In genomic region chr15:93397826-93398698, GRCm38 (mm10) we compare ENCODE assay signal across 7 mouse cellular contexts. TPM values are rescaled to one million over a fixed set of nuclear protein-coding genes. Genes with fewer than 3 reads are reported as not detected.
DNase-seq lines count a peak whose midpoint lies in the region; ATAC-seq lines count a peak whose summit lies in the region.

Zcrb1 (minus strand) TSS chr15:93398334.
Pphln1 (plus strand) TSS chr15:93398350.

- H3K27ac ChIP-seq in embryonic facial prominence, embryonic 10.5 days (replicated peaks): peak within 1 kb of the TSS; percentile 96
- H3K27ac ChIP-seq in limb, embryonic 11.5 days (replicated peaks; ENCODE audit: low read depth, low read length): peak within 1 kb of the TSS; percentile 58
- peak within 1 kb of the TSS; percentile 92 for H3K27ac ChIP-seq in midbrain, embryonic 14.5 days (replicated peaks; ENCODE audit: low read depth, low read length)

- peak; percentile 93 for DNase-seq in adrenal gland, postnatal 10 days
- peak; percentile 91 for DNase-seq in embryonic facial prominence, embryonic 10.5 days (ENCODE audit: low spot score)
- DNase-seq in heart, adult 11 months: peak; percentile 98
- DNase-seq in kidney, adult 18-20 months: peak; percentile 89
- DNase-seq in limb, embryonic 11.5 days (ENCODE audit: low spot score): peak; percentile 88
- DNase-seq in midbrain, embryonic 14.5 days: peak; percentile 95
- DNase-seq in spleen, adult 18-20 months: peak; percentile 75 to 83

- peak within 1 kb of the TSS; percentile 84 for H3K9ac ChIP-seq in limb, embryonic 11.5 days (ENCODE audit: low read length)
- H3K9ac ChIP-seq in midbrain, embryonic 14.5 days (replicated peaks; ENCODE audit: low read length): peak within 1 kb of the TSS; percentile 93

- H3K4me1 ChIP-seq in embryonic facial prominence, embryonic 10.5 days: peaks cover 30% of the 10 kb centered on the region
- peaks cover 8% of the 10 kb centered on the region; the same call in 1 of the 2 replicates for H3K4me1 ChIP-seq in limb, embryonic 11.5 days (ENCODE audit: control insufficient read depth, insufficient read depth, low read length)
- peaks cover 15% of the 10 kb centered on the region for H3K4me1 ChIP-seq in midbrain, embryonic 14.5 days (ENCODE audit: control insufficient read depth, insufficient read depth, low read length)

- H3K27me3 ChIP-seq in embryonic facial prominence, embryonic 10.5 days (replicated peaks; ENCODE audit: low read depth, poor library complexity, severe bottlenecking): no peaks in the 10 kb centered on the region
- no peaks in the 10 kb centered on the region for H3K27me3 ChIP-seq in limb, embryonic 11.5 days (ENCODE audit: control insufficient read depth, insufficient read depth, low read length)
- no peaks in the 10 kb centered on the region for H3K27me3 ChIP-seq in midbrain, embryonic 14.5 days (ENCODE audit: control insufficient read depth, insufficient read depth, low read length)

- no peaks in the 10 kb centered on the region for H3K9me3 ChIP-seq in embryonic facial prominence, embryonic 10.5 days
- no peaks in the 10 kb centered on the region for H3K9me3 ChIP-seq in limb, embryonic 11.5 days (ENCODE audit: control insufficient read depth, low read length)
- no peaks in the 10 kb centered on the region for H3K9me3 ChIP-seq in midbrain, embryonic 14.5 days (ENCODE audit: control insufficient read depth, low read length)

- peak within 1 kb of the TSS; percentile 73 for H3K4me2 ChIP-seq in limb, embryonic 11.5 days (ENCODE audit: low read depth, severe bottlenecking)
- H3K4me2 ChIP-seq in midbrain, embryonic 14.5 days (ENCODE audit: low read length): peak within 1 kb of the TSS; percentile 84

- H3K36me3 ChIP-seq in embryonic facial prominence, embryonic 10.5 days (replicated peaks): peaks cover 36% of the 10 kb centered on the region
- H3K36me3 ChIP-seq in limb, embryonic 11.5 days (ENCODE audit: control insufficient read depth, insufficient read depth, low read length): no peaks in the 10 kb centered on the region; the same call in 1 of the 2 replicates
- H3K36me3 ChIP-seq in midbrain, embryonic 14.5 days (ENCODE audit: control insufficient read depth, insufficient read depth, low read length): peaks cover 25% of the 10 kb centered on the region

- peak; percentile 85 for ATAC-seq in limb, embryonic 11.5 days (ENCODE audit: insufficient number of reproducible peaks, low FRiP score, low TSS enrichment, low read depth)
- peak; percentile 95 for ATAC-seq in midbrain, embryonic 14.5 days (ENCODE audit: low FRiP score, low TSS enrichment)

- peak within 1 kb of the TSS; percentile 92 for H3K4me3 ChIP-seq in embryonic facial prominence, embryonic 10.5 days
- H3K4me3 ChIP-seq in limb, embryonic 11.5 days (ENCODE audit: low read depth, low read length): peak within 1 kb of the TSS; percentile 86
- H3K4me3 ChIP-seq in midbrain, embryonic 14.5 days (replicated peaks; ENCODE audit: low read depth, low read length): peak within 1 kb of the TSS; percentile 98

- WGBS in embryonic facial prominence, embryonic 10.5 days: under 1% methylated on average over 100 of the region's 100 CpGs
- WGBS in limb, embryonic 11.5 days: under 1% methylated on average over 100 of the region's 100 CpGs
- under 1% methylated on average over 94 of the region's 100 CpGs for WGBS in midbrain, embryonic 14.5 days

RNA-seq across cellular contexts. Expression of gene Zcrb1, which starts in this region (rescaled TPM):
- total RNA-seq in adrenal gland, postnatal 10 days (2021): 10 to 100 TPM; 77.2 to 86.6 TPM
- 157 and 158 TPM in 2 replicates for polyA plus RNA-seq in embryonic facial prominence, embryonic 10.5 days (2016; fragmentation: Nextera tagmentation; extraction: Ambion mirVana)
- 158 and 166 TPM in 2 replicates for polyA plus RNA-seq in limb, embryonic 11.5 days (2014; fragmentation: Nextera tagmentation; extraction: Ambion mirVana)
- polyA plus RNA-seq in midbrain, embryonic 14.5 days (2014; fragmentation: Nextera tagmentation; extraction: Ambion mirVana): 148 and 157 TPM in 2 replicates

RNA-seq across cellular contexts. Expression of gene Pphln1, which starts in this region (rescaled TPM):
- total RNA-seq in adrenal gland, postnatal 10 days (2021): 10 to 100 TPM; 30.8 to 32.9 TPM
- polyA plus RNA-seq in embryonic facial prominence, embryonic 10.5 days (2016; fragmentation: Nextera tagmentation; extraction: Ambion mirVana): 93.3 and 103 TPM in 2 replicates
- polyA plus RNA-seq in limb, embryonic 11.5 days (2014; fragmentation: Nextera tagmentation; extraction: Ambion mirVana): 63.2 and 66.6 TPM in 2 replicates
- 35.4 and 38.5 TPM in 2 replicates for polyA plus RNA-seq in midbrain, embryonic 14.5 days (2014; fragmentation: Nextera tagmentation; extraction: Ambion mirVana)

Comparison
In these comparisons a context has a peak if more than half of its experiments do, and no peak if none do; other contexts are left out.
1. Peak in every context shown above with its lines: DNase-seq, ATAC-seq, H3K4me3 ChIP-seq and H3K27ac ChIP-seq.